ENCODE assay signal across 9 mouse cellular contexts in the genomic region with DNA sequence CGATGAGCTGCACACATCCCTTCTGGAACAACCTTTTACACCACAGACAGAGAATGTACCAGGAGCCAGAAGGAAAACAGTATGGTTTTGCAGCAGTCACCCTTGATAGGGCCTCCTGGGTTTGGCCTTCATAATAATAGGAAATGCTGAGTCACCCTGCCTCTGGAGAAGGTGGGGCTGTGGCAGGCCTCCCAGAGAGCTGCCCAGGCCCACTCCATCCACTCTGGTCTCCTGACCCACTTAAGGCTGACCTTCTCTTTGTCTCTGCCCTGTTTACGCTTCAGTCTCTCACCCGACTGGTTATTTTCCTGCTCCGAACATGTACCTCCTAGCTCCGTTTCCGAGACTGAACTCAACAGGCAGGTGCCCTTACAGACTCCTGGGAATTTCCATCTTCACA. TPM values are rescaled to one million over a fixed set of nuclear protein-coding genes. Genes with fewer than 3 reads are reported as not detected.
DNase-seq lines count a peak whose midpoint lies in the region; ATAC-seq lines count a peak whose summit lies in the region.
"Had no signal": no experiment of that assay in that cellular context is flagged by ENCODE, and none has a peak within 500 bp of the region (broad histone marks: within the 10 kb centered on the region; RNA-seq: fewer than 3 reads in every experiment).

No protein-coding gene starts in this region.

- H3K9ac ChIP-seq in forebrain, embryonic 12.5 days, result no peak overlapping the region
- H3K9ac ChIP-seq in forebrain, embryonic 16.5 days (replicated peaks; ENCODE audit: low read depth, low read length), result no peak overlapping the region
- H3K9ac ChIP-seq in intestine, embryonic 15.5 days, result no peak overlapping the region
- H3K9ac ChIP-seq: hindbrain, embryonic 15.5 days had no signal

- peaks cover 7% of the 10 kb centered on the region for H3K4me1 ChIP-seq in forebrain, embryonic 12.5 days
- H3K4me1 ChIP-seq in forebrain, embryonic 16.5 days (replicated peaks; ENCODE audit: control insufficient read depth, insufficient read depth, low read length), result 0 out of 2 replicates have a peak, but pooled peaks cover 2% of the 10 kb centered on the region
- H3K4me1 ChIP-seq in intestine, embryonic 15.5 days (replicated peaks), result peaks cover 14% of the 10 kb centered on the region

- H3K36me3 ChIP-seq in forebrain, embryonic 12.5 days (replicated peaks), result no peaks in the 10 kb centered on the region
- H3K36me3 ChIP-seq in forebrain, embryonic 16.5 days (ENCODE audit: control insufficient read depth, insufficient read depth), result no peaks in the 10 kb centered on the region
- no peaks in the 10 kb centered on the region for H3K36me3 ChIP-seq in intestine, embryonic 15.5 days
- H3K36me3 ChIP-seq: hindbrain, embryonic 15.5 days had no signal

- WGBS in forebrain, embryonic 12.5 days, result 76% methylated on average over 6 of the region's 6 CpGs
- WGBS in forebrain, embryonic 16.5 days, result 76% methylated on average over 6 of the region's 6 CpGs
- 64% methylated on average over 6 of the region's 6 CpGs for WGBS in intestine, embryonic 15.5 days

- no peak overlapping the region for H3K4me3 ChIP-seq in forebrain, embryonic 12.5 days (replicated peaks)
- no peak overlapping the region for H3K4me3 ChIP-seq in forebrain, embryonic 16.5 days (replicated peaks; ENCODE audit: low read length)
- H3K4me3 ChIP-seq in intestine, embryonic 15.5 days (replicated peaks), result no peak overlapping the region
- H3K4me3 ChIP-seq: hindbrain, embryonic 15.5 days had no signal

- no peak overlapping the region for H3K27ac ChIP-seq in forebrain, embryonic 12.5 days
- no peak overlapping the region for H3K27ac ChIP-seq in forebrain, embryonic 16.5 days (ENCODE audit: low read length)
- no peak overlapping the region for H3K27ac ChIP-seq in intestine, embryonic 15.5 days
- H3K27ac ChIP-seq: hindbrain, embryonic 15.5 days had no signal

- no peaks in the 10 kb centered on the region for H3K9me3 ChIP-seq in forebrain, embryonic 12.5 days
- no peaks in the 10 kb centered on the region for H3K9me3 ChIP-seq in forebrain, embryonic 16.5 days (ENCODE audit: control insufficient read depth, low read length)
- no peaks in the 10 kb centered on the region for H3K9me3 ChIP-seq in intestine, embryonic 15.5 days
- H3K9me3 ChIP-seq: hindbrain, embryonic 15.5 days had no signal

- H3K27me3 ChIP-seq in forebrain, embryonic 12.5 days, result 0 out of 2 replicates have a peak, but pooled peaks cover 3% of the 10 kb centered on the region
- no peaks in the 10 kb centered on the region for H3K27me3 ChIP-seq in forebrain, embryonic 16.5 days (replicated peaks; ENCODE audit: control insufficient read depth, insufficient read depth, low read length)
- H3K27me3 ChIP-seq in intestine, embryonic 15.5 days (replicated peaks), result no peaks in the 10 kb centered on the region
- H3K27me3 ChIP-seq: hindbrain, embryonic 15.5 days had no signal

- ATAC-seq in forebrain, embryonic 12.5 days (ENCODE audit: low FRiP score), result peak; percentile 23; the same call in 1 of the 2 replicates
- no peak for ATAC-seq in forebrain, embryonic 16.5 days
- ATAC-seq in common myeloid progenitor, adult 5-6 weeks (replicated peaks; ENCODE audit: low read depth, poor library complexity, severe bottlenecking), result peak; percentile 61
- peak; percentile 82 for ATAC-seq in intestine, embryonic 15.5 days

- H3K4me2 ChIP-seq in forebrain, embryonic 12.5 days, result no peak overlapping the region
- H3K4me2 ChIP-seq in forebrain, embryonic 16.5 days (ENCODE audit: low read length), result no peak overlapping the region
- H3K4me2 ChIP-seq in intestine, embryonic 15.5 days (replicated peaks), result no peak overlapping the region
- H3K4me2 ChIP-seq: hindbrain, embryonic 15.5 days had no signal

- peak; percentile 31 for DNase-seq in lung, postnatal 14 days
- no peak for DNase-seq in neural tube, embryonic 10.5 days (ENCODE audit: extremely low spot score, low spot score)
- no peak for DNase-seq in right cerebral cortex, postnatal 10 days (ENCODE audit: low spot score in 2 of 2)
- DNase-seq in cerebellum, postnatal 25 days, result no peak

RNA-seq across cellular contexts. Expression of a gene that starts 0.3 kb away (rescaled TPM):
- polyA plus RNA-seq in forebrain, embryonic 12.5 days (2016; fragmentation: Nextera tagmentation; extraction: Ambion mirVana), result 195 and 196 TPM in 2 replicates
- polyA plus RNA-seq in forebrain, embryonic 16.5 days (2015; fragmentation: Nextera tagmentation; extraction: Ambion mirVana), result 182 and 188 TPM in 2 replicates
- total RNA-seq in common myeloid progenitor, adult 5-6 weeks (2017), result 129 and 177 TPM in 2 replicates
- 93.6 and 101 TPM in 2 replicates for polyA plus RNA-seq in intestine, embryonic 15.5 days (2015; fragmentation: Nextera tagmentation; extraction: Ambion mirVana)

RNA-seq across cellular contexts. Expression of a gene that starts 48.7 kb away (rescaled TPM):
- 0.20 TPM in 1 of 2 replicates, not detected in the other for polyA plus RNA-seq in forebrain, embryonic 12.5 days (2016; fragmentation: Nextera tagmentation; extraction: Ambion mirVana)
- not detected in 2 replicates for polyA plus RNA-seq in forebrain, embryonic 16.5 days (2015; fragmentation: Nextera tagmentation; extraction: Ambion mirVana)
- not detected in 2 replicates for total RNA-seq in common myeloid progenitor, adult 5-6 weeks (2017)
- not detected in 2 replicates for polyA plus RNA-seq in intestine, embryonic 15.5 days (2015; fragmentation: Nextera tagmentation; extraction: Ambion mirVana)
